Mouse (Mus musculus) layer of hippocampus, postnatal 10 days (tissue): Measurements from ENCODE around the gene Kif18b. TPM values are rescaled to one million over a fixed set of nuclear protein-coding genes. Genes with fewer than 3 reads are reported as not detected.
A peak's percentile ranks its signal among the peaks of the same experiment; 100 is the strongest.

Experiments used
- DNase-seq, 2 experiments: peaks; one replicate each; pipeline ENCODE4 v3.0.0; 2021; ENCODE audit warnings: low spot score in 2 of 2
- total RNA-seq, 2 experiments: library from RNA; stranded (reverse); gene quantifications; 2 replicates each; pipeline ENCODE4 v1.2.3; 2021

The Kif18b gene
- total RNA-seq, 2 experiments from 2014 or later, result 2.6 TPM

DNA sequence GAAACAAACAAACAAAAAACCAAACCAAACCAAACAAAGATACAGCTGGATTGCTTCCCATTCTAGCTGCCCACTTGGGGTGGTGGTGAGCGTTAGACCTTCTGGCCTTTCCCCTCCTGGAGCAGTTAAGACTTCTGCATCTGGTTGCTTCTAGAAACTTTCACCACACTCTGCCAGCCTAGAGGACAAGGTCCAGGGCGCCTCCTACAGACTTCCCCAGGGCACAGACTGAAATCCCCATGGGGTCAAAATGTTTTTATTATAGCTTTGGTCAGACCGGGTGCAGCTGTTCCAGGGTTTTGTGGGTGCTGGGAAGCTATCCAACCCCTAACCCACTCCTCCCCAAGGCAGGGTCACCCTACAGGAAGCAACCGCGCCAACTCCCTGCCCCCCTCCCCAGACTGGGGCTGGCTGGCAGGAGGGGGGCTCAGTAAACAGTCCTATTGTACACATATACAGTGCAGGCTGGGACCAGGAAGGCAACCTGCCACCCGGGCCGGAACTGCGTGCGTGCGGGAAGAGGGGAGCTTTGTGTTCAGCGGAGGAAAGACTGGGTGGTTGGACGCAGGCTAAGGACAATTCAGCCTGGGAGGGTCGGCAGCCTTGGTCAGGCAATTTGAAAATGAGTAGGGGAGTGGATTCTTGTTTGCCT is 14.2 kb upstream of the Kif18b start:
- DNase-seq, result no peak

DNA sequence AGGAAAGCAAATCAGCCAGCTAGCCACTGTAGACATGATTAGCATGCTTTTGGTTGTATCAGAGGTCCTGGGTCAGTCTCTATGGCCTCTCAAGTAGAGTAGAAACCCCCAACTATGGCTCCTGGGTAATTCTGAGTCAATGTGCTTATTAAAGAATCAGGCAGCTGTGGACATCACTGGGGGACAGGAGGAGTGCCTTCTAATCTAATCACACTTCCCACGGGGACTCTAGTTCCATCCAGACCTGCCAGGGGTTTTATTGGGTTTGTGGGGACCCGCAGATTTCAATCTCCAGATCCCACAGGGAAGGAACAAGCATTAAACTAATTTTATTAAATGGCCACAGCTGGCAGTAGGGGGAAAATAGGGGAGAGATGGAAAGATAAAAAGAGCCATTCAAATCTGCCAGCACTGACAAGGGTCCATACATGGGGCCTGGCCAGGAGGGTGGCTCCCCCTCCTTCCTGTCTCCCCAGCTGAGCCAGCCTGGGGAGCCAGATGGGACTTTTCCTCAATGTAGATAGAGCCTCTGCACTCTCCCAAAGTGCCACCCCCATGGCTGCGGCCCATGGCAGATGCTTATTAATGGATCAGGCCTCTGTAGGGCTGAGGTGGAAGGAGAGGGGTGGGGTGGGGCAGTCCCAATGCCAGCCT is 12.7 kb upstream of the Kif18b start:
- DNase-seq, result peak in 1 of 2 experiments; percentile 51

- no peak for DNase-seq
Measured at GRCm38 (mm10) chr11:102936272-102936671, 11.3 kb upstream of the Kif18b start.

GRCm38 (mm10) chr11:102930672-102931071 is 5.7 kb upstream of the Kif18b start:
- no peak for DNase-seq

- DNase-seq, result no peak
Measured at GRCm38 (mm10) chr11:102925351-102925717, 410 bp upstream of the Kif18b start.

DNA sequence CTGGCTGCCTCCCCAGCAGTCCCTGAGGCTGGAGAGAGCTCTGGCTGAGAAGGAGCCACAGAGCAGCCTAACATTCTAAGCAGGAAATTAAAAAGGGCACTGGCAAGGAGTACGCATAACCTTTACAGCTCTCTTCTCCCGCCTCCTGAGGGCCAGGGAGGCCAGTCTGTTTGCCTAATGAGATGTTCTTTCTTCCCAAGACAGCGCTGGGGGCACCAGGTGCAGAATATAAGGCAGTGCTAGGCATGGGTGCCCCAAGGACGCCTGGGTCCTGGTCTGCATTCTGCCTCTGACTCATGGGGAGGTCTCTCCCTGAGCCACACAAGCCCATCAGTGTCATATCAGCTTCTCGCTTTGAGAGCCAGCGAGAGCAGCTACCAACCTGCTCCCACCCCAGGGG is 3.4 kb downstream of the Kif18b start:
- DNase-seq, result no peak

GRCm38 (mm10) chr11:102918077-102918476 is 6.8 kb downstream of the Kif18b start:
- DNase-seq, result no peak

DNA sequence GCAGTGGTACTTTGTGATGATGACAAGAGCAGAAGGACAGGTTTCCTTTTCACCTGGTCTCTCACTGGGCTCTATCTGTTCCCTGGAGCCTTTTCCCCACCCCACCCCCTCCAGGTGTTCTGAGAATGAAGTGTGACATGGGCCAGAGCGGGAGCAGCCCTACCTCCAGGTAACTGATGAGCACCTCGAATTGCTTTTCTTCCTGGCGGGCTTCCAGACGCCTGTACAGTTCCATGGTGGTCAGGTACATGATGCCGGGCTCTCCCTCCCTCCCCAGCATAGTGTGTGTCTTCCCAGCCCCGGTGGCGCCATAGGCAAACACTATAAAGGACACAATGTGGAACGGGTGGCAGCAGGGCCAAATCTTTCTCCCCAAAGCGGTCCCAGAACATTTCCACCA is 9.5 kb downstream of the Kif18b start:
- DNase-seq, result no peak

- DNase-seq, result no peak
Measured at GRCm38 (mm10) chr11:102911376-102911775, 13.5 kb downstream of the Kif18b start.

GRCm38 (mm10) chr11:102903654-102904053 is 21.3 kb downstream of the Kif18b start:
- no peak for DNase-seq

DNA sequence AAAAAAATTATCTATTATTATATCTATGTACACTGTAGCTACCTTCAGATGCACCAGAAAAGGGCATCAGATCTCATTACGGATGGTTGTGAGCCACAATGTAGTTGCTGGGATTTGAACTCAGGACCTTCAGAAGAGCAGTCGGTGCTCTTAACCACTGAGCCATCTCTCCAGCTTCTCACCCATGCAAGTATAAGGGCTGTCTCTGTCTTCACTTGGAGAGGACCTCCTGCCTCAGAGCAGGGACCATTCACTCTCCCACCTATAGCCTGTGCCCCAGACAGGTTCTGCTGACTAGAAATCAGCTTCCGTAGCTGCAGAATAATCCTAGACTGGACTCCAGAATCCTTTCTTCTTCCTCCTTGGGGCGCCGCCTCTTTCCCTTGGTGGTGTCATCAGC is 22.8 kb downstream of the Kif18b start:
- DNase-seq, result no peak

- no peak for DNase-seq
Measured at GRCm38 (mm10) chr11:102901199-102901598, 23.7 kb downstream of the Kif18b start.

DNA sequence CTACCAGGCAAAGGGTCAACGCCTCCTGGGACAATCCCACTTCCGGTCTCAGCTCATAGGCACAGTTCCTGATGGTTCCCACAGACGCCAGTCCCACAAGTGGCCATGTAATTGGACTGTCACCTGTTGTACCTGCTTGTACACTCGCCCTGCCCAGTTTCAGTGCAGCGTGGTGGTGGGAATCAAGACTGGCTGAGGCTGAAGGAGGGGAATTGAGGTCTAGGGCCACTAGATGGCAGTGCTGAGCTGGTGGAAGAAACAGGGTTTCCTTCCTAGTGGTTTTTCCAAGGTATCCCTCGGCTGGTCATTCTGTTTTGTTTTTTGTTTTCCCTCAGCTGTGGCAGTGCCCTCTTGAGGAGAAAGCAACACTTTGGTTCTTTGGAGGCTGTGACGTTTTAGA is 24.2 kb downstream of the Kif18b start, which contains the start of gene Gfap:
Gene Gfap (minus strand): TSS at position 150 of the 400 bp plus-strand sequence.
- peak; percentile 91 to 93 for DNase-seq

DNA sequence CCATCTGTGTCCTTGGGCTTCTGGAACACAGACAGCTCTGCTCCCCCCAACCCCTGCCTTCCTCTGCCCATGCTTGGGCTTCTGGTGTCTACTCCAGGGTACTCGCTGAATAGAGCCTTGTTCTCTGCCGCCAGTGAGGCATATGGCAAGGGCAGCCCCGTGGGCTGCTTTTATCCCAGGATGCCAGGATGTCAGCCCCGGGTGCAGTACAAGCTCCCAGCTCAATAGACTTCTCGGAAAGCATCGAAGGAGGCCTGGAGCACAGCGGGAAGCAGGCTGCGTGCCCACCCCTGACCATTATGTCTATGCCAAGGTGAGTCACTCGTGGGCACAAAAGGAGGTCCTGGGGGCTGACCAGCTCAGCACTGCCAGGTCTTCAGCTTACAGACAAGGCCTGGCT is 26.5 kb downstream of the Kif18b start:
- peak; percentile 72 to 78 for DNase-seq

DNA sequence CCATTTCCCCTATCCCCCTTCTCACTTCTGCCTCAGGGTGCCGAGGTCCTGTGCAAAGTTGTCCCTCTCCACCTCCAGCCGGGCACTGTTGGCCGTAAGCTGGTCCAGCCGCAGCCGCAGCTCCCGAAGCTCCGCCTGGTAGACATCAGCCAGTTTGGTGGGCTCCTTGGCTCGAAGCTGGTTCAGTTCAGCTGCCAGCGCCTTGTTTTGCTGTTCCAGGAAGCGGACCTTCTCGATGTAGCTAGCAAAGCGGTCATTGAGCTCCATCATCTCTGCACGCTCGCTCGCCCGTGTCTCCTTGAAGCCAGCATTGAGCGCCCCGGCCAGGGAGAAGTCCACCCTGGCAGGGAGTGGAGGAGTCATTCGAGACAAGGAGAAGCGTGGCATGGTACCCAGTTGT is 28.3 kb downstream of the Kif18b start:
- DNase-seq, result peak in 1 of 2 experiments; percentile 45

- DNase-seq, result no peak
Measured at GRCm38 (mm10) chr11:102895779-102896178, 29.1 kb downstream of the Kif18b start.

- no peak for DNase-seq
Measured at GRCm38 (mm10) chr11:102894716-102895115, 30.2 kb downstream of the Kif18b start.

DNA sequence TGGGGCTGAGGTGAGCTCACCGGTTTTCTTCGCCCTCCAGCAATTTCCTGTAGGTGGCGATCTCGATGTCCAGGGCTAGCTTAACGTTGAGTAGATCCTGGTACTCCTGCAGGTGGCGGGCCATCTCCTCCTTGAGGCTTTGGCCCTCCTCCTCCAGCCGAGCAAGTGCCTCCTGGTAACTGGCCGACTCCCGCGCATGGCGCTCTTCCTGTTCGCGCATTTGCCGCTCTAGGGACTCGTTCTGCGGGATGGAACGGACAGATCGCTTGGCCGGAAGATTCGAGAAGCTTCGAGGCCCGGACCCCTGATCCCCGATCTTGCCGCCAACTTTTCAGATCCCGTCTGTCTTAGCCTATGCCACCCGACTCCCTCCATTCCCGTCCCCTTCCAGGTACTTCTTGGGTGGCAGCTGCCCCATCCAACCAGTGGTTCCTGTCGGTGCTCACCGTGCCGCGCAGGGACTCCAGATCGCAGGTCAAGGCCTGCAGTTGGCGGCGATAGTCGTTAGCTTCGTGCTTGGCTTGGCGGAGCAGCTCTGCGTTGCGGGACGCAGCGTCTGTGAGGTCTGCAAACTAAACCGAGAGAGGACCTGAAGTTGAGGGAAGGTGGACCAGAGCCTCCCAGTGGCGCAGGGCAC is 31.8 kb downstream of the Kif18b start:
- peak in 1 of 2 experiments; percentile 62 for DNase-seq

DNA sequence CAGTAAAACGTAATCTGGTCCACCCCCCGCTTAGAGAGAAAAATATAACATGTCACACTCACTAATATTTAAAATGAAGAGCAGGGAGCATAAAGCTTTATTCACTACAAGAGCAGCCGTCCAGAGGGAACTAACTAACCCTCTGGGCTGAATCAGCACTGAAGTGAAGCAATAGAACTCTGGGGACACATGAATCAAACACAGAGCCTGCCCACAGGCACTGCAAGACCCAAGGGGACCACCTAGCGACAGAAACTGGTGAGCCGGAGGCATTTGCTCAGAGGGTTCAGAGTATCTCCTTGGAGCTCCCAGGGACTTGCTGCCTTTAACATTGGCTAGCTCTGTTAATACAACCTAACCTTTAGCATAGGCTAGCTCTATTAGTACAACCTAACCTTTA is 34.8 kb downstream of the Kif18b start:
- no peak for DNase-seq

DNA sequence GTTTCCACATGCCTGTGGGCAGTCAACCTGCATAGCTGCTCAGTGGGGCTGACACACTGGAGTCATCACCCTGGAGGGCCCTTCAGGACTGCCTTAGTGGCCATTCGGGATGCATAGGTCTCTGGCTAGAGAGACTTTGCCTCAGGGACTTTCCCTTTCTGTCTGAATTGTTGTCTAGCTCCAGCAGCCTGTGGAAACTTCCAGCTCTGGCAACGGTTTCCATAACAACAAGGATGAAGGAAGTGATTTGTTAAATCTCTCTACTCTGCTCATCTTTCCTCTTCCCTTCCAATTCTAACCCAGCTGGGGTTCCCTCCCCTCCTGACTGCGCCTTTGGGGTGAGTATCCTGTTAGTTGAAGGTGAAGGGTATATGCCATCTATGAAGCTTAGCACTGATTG is 36.8 kb downstream of the Kif18b start:
- DNase-seq, result peak in 1 of 2 experiments; percentile 39

GRCm38 (mm10) chr11:102887433-102887832 is 37.5 kb downstream of the Kif18b start:
- no peak for DNase-seq

- no peak for DNase-seq
Measured at GRCm38 (mm10) chr11:102884616-102885219, 40.2 kb downstream of the Kif18b start, which contains the start of gene Fam187a. Fam187a (plus strand) TSS chr11:102885169.
